Comparison of ENCODE assay signal across 11 mouse cellular contexts in genomic region chr3:121530546-121531258, GRCm38 (mm10). TPM values are rescaled to one million over a fixed set of nuclear protein-coding genes. Genes with fewer than 3 reads are reported as not detected.
A peak's percentile ranks its signal among the peaks of the same experiment; 100 is the strongest.
DNase-seq lines count a peak whose midpoint lies in the region; ATAC-seq and TF ChIP-seq lines count a peak whose summit lies in the region.
"Had no signal": no experiment of that assay in that cellular context is flagged by ENCODE, and none has a peak within 500 bp of the region (broad histone marks: within the 10 kb centered on the region; RNA-seq: fewer than 3 reads in every experiment).

No protein-coding gene starts in this region.

- no peak for TF ChIP-seq CTCF in ES-Bruce4 (IDR thresholded peaks at IDR 0.05; ENCODE audit: low read depth, low read length)
- TF ChIP-seq CTCF in liver, embryonic 14.5 days (IDR thresholded peaks at IDR 0.05; ENCODE audit: low read depth), result no peak

- DNase-seq in adrenal gland, postnatal 10 days, result peak; percentile 28
- no peak for DNase-seq in adrenal gland, postnatal 4 days (ENCODE audit: low spot score in 2 of 2)
- peak; percentile 46 to 73 for DNase-seq in kidney, adult 8-10 months
- DNase-seq in liver, embryonic 14.5 days (ENCODE audit: low read depth in 3 of 3, low spot score in 3 of 3), result no peak
- DNase-seq in left cerebral cortex, adult 9 months (ENCODE audit: low spot score in 2 of 2), result no peak
- DNase-seq in urinary bladder, postnatal 4 days (ENCODE audit: low spot score in 2 of 2), result no peak
- no peak for DNase-seq in gastrocnemius, adult 8-10 months (ENCODE audit: low spot score in 2 of 2)
- DNase-seq: cerebellum, adult 11 months had no signal

- TF ChIP-seq EP300 in ES-Bruce4 (IDR thresholded peaks at IDR 0.05; ENCODE audit: insufficient read depth, low read depth, low read length), result peak; percentile 67; the same call in 1 of the 2 replicates
- no peak for TF ChIP-seq EP300 in liver, embryonic 14.5 days (IDR thresholded peaks at IDR 0.05; ENCODE audit: low read depth)

- H3K27me3 ChIP-seq in ES-Bruce4 (ENCODE audit: control insufficient read depth, insufficient read depth, low read length, poor library complexity, severe bottlenecking), result no peaks in the 10 kb centered on the region; the same call in 1 of the 2 replicates
- no peaks in the 10 kb centered on the region; the same call in 1 of the 2 replicates for H3K27me3 ChIP-seq in liver, embryonic 14.5 days (ENCODE audit: control insufficient read depth, insufficient read depth, low read length)

- no peaks in the 10 kb centered on the region for H3K4me1 ChIP-seq in ES-Bruce4 (ENCODE audit: control insufficient read depth, insufficient read depth, low read length)
- H3K4me1 ChIP-seq in liver, embryonic 14.5 days (replicated peaks; ENCODE audit: control insufficient read depth in 2 of 2, insufficient read depth in 2 of 2, low read length in 1 of 2), result no peaks in the 10 kb centered on the region; a peak in 1 of 4 replicates

- no peak for TF ChIP-seq POLR2A in ES-Bruce4 (IDR thresholded peaks at IDR 0.05; ENCODE audit: insufficient read depth, low read length)

- no peak overlapping the region for H3K4me3 ChIP-seq in ES-Bruce4 (ENCODE audit: low read depth, low read length)
- H3K4me3 ChIP-seq in liver, embryonic 14.5 days (ENCODE audit: insufficient read depth in 1 of 2, low read depth in 2 of 2, low read length in 2 of 2), result peak overlapping the region in 1 of 2 experiments; percentile 37; a peak in 1 of 4 replicates
- H3K4me3 ChIP-seq: heart, embryonic 12.5 days had no signal

- ATAC-seq in liver, embryonic 14.5 days (ENCODE audit: insufficient read depth), result peak; percentile 53; the same call in 1 of the 2 replicates

- H3K4me2 ChIP-seq in liver, embryonic 14.5 days (ENCODE audit: low read depth), result peak overlapping the region; percentile 28
- H3K4me2 ChIP-seq: embryonic facial prominence, embryonic 13.5 days had no signal

- 61% methylated on average over 10 of the region's 10 CpGs for WGBS in liver, embryonic 14.5 days (ENCODE audit: insufficient replicate concordance)

- H3K36me3 ChIP-seq in ES-Bruce4 (ENCODE audit: control insufficient read depth, insufficient read depth, low read length, poor library complexity, severe bottlenecking), result no peaks in the 10 kb centered on the region
- no peaks in the 10 kb centered on the region for H3K36me3 ChIP-seq in liver, embryonic 14.5 days (replicated peaks; ENCODE audit: control insufficient read depth, insufficient read depth, low read depth)
- H3K36me3 ChIP-seq: embryonic facial prominence, embryonic 13.5 days; heart, embryonic 12.5 days had no signal

- no peaks in the 10 kb centered on the region for H3K9me3 ChIP-seq in ES-Bruce4 (replicated peaks; ENCODE audit: control insufficient read depth, insufficient read depth, low read length, poor library complexity, severe bottlenecking)
- no peaks in the 10 kb centered on the region for H3K9me3 ChIP-seq in liver, embryonic 14.5 days (ENCODE audit: control insufficient read depth, low read length)
- H3K9me3 ChIP-seq: embryonic facial prominence, embryonic 13.5 days; heart, embryonic 12.5 days had no signal

- no peak overlapping the region; the same call in 1 of the 2 replicates for H3K27ac ChIP-seq in ES-Bruce4 (ENCODE audit: insufficient read depth, low read length)
- H3K27ac ChIP-seq in liver, embryonic 14.5 days, result no peak overlapping the region
- H3K27ac ChIP-seq: embryonic facial prominence, embryonic 13.5 days had no signal

- no peak overlapping the region for H3K9ac ChIP-seq in ES-Bruce4 (ENCODE audit: low read depth, poor library complexity, severe bottlenecking)
- H3K9ac ChIP-seq in liver, embryonic 14.5 days (replicated peaks), result no peak overlapping the region
- H3K9ac ChIP-seq: embryonic facial prominence, embryonic 13.5 days; heart, embryonic 12.5 days had no signal

RNA-seq across cellular contexts. Expression of gene Slc44a3, which starts 1.5 kb away (rescaled TPM):
- 10 to 100 TPM; 19.8 to 22.8 TPM for total RNA-seq in adrenal gland, postnatal 10 days (2021)
- 10 to 100 TPM; 14.8 to 21.0 TPM for total RNA-seq in adrenal gland, postnatal 4 days (2021)
- polyA plus RNA-seq in ES-Bruce4 (2011; ENCODE audit: insufficient read depth, insufficient read length, low read depth, missing spikeins), result 5.0 and 5.1 TPM in 2 replicates
- 3.0 and 4.8 TPM in 2 replicates for polyA plus RNA-seq in liver, embryonic 14.5 days (2012; rRNA removed)
- polyA plus RNA-seq in liver, embryonic 14.5 days (2014; fragmentation: Nextera tagmentation; extraction: Ambion mirVana), result 10.7 and 11.3 TPM in 2 replicates
- total RNA-seq in gastrocnemius, adult 8-10 months (2022), result under 1 TPM in 1 of 4 experiments, not detected in 3; 0.34 TPM

Comparison
In these comparisons a context has a peak if more than half of its experiments do, and no peak if none do; other contexts are left out.
1. DNase-seq: peak in adrenal gland, postnatal 10 days (single experiment) and kidney, adult 8-10 months (2 of 2); none in adrenal gland, postnatal 4 days (0 of 2), liver, embryonic 14.5 days (0 of 3), left cerebral cortex, adult 9 months (0 of 2), urinary bladder, postnatal 4 days (0 of 2) and gastrocnemius, adult 8-10 months (0 of 2).
2. RNA of gene Slc44a3, which starts 1.5 kb away (total RNA-seq): 19.8 to 22.8 TPM in adrenal gland, postnatal 10 days and 14.8 to 21.0 TPM in adrenal gland, postnatal 4 days; 0.34 TPM in gastrocnemius, adult 8-10 months; every median in the first group is over 10 times any median in the second.